Mouse (Mus musculus) CH12.LX (cell line): ENCODE measurements at regions not wholly inside any gene's neighbourhood (a gene's known extent, or its start where the extent isn't known, plus 50 kb on each side); places are given as distances from the start of the nearest gene placed in this dataset.

Experiments
- CTCF ChIP-seq, 2 experiments: IDR thresholded peaks in 1 of 2; conservative IDR thresholded peaks in 1 of 2; 2 replicates each; pipeline ENCODE4 v1.5.1; 2011 to 2012; ENCODE audit warnings: low read depth in 2 of 2, low read length in 2 of 2, improper control_type of control experiment in 1 of 2, inconsistent platforms in 1 of 2, mild to moderate bottlenecking in 1 of 2, moderate library complexity in 1 of 2
- EP300 ChIP-seq: IDR thresholded peaks from 2 replicates; pipeline ENCODE4 v1.6.1; 2011; ENCODE audit warnings: low read length, improper control_type of control experiment
- ETS1 ChIP-seq: conservative IDR thresholded peaks from 2 replicates; pipeline ENCODE4 v1.6.1; 2012; ENCODE audit warnings: low read depth, mild to moderate bottlenecking, inconsistent platforms, low read length, improper control_type of control experiment, moderate library complexity
- HCFC1 ChIP-seq: IDR thresholded peaks from 2 replicates; pipeline ENCODE4 v1.6.1; 2012; ENCODE audit warnings: low read depth, mild to moderate bottlenecking, inconsistent platforms, low read length, improper control_type of control experiment
- JUN ChIP-seq: IDR thresholded peaks from 2 replicates; pipeline ENCODE4 v1.6.1; 2011; ENCODE audit warnings: low read depth, mild to moderate bottlenecking, low read length, improper control_type of control experiment, moderate library complexity; ENCODE audit not compliant: insufficient read depth
- MAFK ChIP-seq: IDR thresholded peaks from 2 replicates; pipeline ENCODE4 v1.6.1; 2011; ENCODE audit warnings: low read length, improper control_type of control experiment; ENCODE audit not compliant: insufficient replicate concordance
- NRF1 ChIP-seq: IDR thresholded peaks from 2 replicates; pipeline ENCODE4 v1.6.1; 2014; ENCODE audit warnings: low read depth, mild to moderate bottlenecking, inconsistent platforms, low read length, improper control_type of control experiment, moderate library complexity
- POLR2A ChIP-seq: IDR thresholded peaks from 2 replicates; pipeline ENCODE4 v1.6.1; 2011; ENCODE audit warnings: low read depth, mild to moderate bottlenecking, improper control_type of control experiment, low read length
- POLR2AphosphoS2 ChIP-seq: IDR thresholded peaks from 2 replicates; pipeline ENCODE4 v1.6.1; 2011; ENCODE audit warnings: low read depth, low read length, improper control_type of control experiment
- SIN3A ChIP-seq: IDR thresholded peaks from 2 replicates; pipeline ENCODE4 v1.6.1; 2012; ENCODE audit warnings: low read length, improper control_type of control experiment, inconsistent platforms
- SMC3 ChIP-seq: IDR thresholded peaks from 2 replicates; pipeline ENCODE4 v1.6.1; 2011; ENCODE audit warnings: low read depth, low read length, improper control_type of control experiment
- TBP ChIP-seq: conservative IDR thresholded peaks from 2 replicates; pipeline ENCODE4 v1.6.1; 2011; ENCODE audit warnings: low read depth, low read length, improper control_type of control experiment
- ZKSCAN1 ChIP-seq: IDR thresholded peaks from 2 replicates; pipeline ENCODE4 v1.6.1; 2012; ENCODE audit warnings: low read depth, inconsistent platforms, low read length, improper control_type of control experiment, borderline replicate concordance
- ZNF384 ChIP-seq: IDR thresholded peaks from 2 replicates; pipeline ENCODE4 v1.6.1; 2012; ENCODE audit warnings: low read depth, low read length, improper control_type of control experiment, inconsistent platforms

DNA sequence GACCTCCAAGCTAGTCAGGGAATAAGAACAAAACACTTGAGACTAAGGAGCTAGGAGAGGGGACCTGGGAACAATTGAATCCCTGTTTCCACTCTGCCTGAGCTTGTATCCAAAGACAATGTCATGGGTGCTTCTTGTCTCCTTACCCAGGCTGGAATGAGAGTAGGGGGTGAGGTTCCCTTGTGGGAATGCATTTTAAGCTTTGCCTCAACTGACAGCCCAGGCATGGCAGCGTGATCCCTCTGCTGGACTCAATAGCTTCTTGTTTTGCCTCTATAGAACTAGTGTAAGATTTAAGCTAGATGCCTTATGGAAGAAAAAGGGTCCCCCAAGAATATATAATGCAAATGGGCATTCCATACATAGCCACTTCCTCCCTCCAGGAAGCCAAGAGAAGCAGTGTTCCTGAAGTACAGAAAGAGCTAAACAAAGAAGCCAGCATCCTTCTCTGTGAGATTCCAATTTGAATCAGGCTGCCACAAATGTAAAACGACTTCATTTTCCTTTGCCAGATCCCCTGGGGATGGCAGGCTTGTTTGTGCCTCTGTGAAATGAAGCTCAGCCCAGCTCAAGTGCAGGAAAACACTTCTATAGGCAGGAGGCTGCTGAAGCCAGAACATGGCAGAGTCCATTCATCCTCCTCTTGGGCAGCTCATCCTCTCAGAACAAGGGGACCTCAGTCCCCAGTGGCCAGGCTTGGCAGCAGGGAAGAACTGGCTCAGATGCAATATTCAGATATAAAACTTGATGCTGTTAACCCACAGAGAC, 339.3 kb upstream of the Trib2 start:
- TF ChIP-seq CTCF (conservative IDR thresholded peaks at IDR 0.05 in 1 of 2, IDR thresholded peaks at IDR 0.05 in 1 of 2; ENCODE audit: low read depth in 2 of 2, low read length in 2 of 2) (no peak), POLR2A (no peak), EP300 (no peak), POLR2AphosphoS2 (no peak), SMC3 (no peak), TBP (no peak), SIN3A (no peak), JUN (no peak), ETS1 (no peak), HCFC1 (no peak), NRF1 (no peak), ZNF384 (no peak), ZKSCAN1 (no peak), MAFK (no peak)
